Mouse (Mus musculus) telencephalon, adult 2 months (tissue): ENCODE results near the gene Pex12.
"Not testable (repeated sequence)": the region's sequence is repeated elsewhere in the genome, so short reads cannot be mapped to it uniquely, and the experiment has no call there.

Source experiments
- DNase-seq: peaks from one replicate; pipeline ENCODE4 v3.0.0-alpha.2; 2011; ENCODE audit warnings: low read depth, low spot score

The Pex12 gene

DNA sequence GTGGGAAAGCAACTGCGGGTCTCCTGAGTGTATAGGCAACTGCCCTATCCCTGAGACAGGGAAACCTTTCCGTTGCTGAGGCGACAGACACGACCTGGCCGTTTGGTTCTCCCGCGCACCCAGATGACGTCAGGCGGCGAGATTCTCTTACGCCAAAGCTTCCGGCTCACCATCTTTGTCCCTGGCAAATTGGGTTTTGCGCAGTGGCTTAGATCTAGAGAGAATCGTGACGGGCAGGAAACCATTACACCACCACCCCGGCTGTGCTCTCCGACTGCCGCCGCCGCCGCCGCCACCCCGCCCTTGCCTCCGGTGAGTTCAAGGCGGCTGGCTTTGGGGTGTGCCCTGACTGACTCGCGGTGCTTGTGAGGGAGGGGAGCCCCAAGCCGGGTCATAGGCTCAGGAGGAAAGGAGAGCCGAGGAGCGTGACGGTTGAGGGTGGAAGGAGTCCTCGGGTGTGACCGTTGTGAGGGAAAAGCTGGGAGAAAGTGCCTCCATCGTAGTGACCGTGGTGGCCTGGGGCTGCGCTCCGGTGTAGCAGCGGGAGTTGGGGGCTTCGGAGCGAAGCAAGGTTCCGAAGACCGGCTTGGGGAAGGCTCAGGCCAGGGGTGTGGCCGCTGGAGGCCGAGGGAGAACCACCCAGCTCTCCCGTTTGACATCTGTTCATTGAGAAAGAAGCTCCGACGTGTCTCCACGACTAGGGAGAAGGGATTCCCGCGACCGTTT, at the start of gene Pex12:
Gene Pex12 (minus strand): TSS at position 61 of the 726 bp plus-strand sequence.
- DNase-seq: peak; percentile 97

DNA sequence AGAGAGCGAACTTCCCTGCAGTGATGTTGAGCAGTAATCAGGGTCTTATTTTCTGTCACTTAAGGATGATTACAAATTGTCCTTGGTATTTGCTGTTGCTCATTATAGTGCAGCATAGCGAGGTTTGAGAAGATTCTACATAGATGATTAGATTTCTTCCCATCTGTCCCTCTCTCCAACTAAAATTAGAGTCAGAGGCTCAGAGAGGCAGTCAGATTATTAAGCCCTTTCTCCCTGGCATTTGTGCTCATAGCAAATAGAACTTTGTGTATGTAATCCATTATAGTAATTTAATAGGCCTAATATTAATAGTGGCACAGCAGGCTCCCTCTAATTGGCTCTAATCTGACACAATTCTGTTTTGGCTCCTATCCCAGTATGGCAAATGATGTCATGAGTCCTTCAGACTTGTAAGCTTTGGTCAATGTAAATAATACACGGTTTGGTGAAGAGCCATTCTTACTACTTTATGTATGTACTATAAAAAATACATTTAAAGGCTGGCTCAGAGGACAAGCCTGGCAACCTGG, 39.4 kb upstream of the Pex12 start:
- no peak for DNase-seq

GRCm38 (mm10) chr11:83339705-83340104, 37.3 kb upstream of the Pex12 start:
- no peak for DNase-seq

DNA sequence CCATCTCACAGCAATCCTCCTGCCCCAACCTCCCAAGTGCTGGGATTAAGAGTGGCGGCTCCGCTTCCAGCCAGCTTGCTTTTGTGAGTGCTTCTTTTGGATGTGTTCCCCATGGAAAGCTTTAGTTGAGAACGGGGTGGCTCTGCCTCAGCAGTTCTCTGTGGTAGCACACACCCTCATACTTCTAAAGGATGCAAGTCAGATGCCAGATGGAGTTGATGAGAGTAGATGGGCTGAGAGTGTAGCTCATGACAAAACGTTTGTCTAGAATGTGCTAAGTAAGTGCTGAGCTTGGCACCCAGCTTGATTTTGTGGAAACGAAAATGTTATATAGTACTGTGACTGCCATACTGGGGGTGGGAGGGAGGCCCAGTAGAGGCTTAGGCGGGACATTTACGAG, 33.4 kb upstream of the Pex12 start:
- peak; percentile 85 for DNase-seq

GRCm38 (mm10) chr11:83327427-83327826, 25.0 kb upstream of the Pex12 start:
- peak; percentile 54 for DNase-seq

DNA sequence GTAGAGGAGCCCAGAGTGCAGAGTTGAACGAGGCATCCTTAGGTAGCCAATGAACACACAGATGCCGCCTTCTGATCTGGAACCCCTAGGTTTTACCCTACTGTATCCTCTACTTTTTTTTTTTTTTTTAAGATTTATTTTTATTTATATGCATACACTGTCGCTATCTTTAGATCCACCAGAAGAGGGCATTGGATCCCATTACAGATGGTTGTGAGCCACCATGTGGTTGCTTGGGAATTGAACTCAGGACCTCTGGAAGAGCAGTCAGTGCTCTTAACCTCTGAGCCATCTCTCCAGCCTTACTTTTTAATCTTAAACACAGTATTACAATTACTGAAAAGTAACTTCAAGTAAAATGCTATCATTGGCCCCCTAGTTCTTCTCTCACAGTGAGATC, 24.3 kb upstream of the Pex12 start:
- DNase-seq: not testable (repeated sequence)

DNA sequence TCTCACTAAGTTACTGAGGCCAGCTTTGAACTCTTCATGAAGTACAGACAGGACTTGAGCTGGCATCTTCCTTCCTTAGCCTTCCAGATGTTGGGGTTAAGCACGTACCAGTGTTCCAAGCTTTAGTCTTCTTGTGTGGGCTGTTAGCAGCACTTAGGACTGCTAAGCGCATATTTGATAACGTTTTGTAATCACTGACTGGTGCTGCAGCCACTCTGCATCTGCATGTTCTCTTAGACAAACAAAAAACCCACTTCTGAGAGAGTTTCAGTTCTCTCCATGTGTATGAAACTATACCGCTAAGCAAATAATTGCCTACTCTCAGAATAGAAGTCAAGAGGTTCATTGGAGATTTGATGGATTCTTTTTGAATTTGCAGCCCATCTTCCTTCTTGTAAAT, 16.7 kb upstream of the Pex12 start:
- DNase-seq: no peak

GRCm38 (mm10) chr11:83312471-83312870, 10.1 kb upstream of the Pex12 start:
- DNase-seq: peak; percentile 72

- no peak for DNase-seq
Measured at GRCm38 (mm10) chr11:83306700-83307253, 4.4 kb upstream of the Pex12 start.

GRCm38 (mm10) chr11:83304485-83304884, 2.1 kb upstream of the Pex12 start:
- DNase-seq: no peak

DNA sequence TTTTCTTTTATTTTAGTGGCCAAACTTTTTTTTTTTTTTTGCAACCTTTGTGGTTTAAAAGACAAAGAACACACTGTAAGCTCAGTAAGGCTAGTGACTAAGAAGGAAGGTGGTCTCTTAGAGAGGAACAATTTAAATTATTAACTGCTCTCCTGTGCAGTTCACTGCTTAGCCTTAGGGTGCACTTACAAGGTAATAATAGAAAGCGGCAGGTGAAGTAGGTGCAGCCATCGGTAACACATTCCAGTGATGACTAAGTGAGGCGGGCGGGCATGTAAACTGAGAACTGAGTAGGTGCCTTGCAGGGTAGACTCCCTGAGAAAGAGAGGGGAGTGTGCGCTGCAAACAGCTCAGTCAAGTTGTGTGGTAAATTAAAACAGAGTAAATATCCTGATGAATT, 1.4 kb upstream of the Pex12 start:
- DNase-seq: no peak

DNA sequence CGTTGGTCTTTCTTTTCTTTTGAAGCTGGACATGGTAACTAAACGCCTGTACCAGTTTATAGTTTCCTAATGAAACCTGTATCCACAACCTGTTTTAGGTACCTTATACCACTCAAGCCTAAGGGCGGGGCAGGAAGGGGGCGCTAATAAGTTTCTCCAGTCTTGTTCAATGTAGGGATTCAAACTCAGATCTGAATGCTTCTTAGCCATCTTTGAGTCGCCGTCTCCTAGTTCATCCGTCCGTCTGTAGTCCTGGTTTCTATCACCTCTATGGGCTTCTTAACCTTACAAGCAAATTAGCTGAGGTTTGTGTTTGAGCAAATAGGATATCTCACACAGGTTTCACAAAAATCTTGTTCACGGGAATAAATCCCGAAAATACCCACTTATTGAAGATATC, 262 bp downstream of the Pex12 start:
- no peak for DNase-seq

DNA sequence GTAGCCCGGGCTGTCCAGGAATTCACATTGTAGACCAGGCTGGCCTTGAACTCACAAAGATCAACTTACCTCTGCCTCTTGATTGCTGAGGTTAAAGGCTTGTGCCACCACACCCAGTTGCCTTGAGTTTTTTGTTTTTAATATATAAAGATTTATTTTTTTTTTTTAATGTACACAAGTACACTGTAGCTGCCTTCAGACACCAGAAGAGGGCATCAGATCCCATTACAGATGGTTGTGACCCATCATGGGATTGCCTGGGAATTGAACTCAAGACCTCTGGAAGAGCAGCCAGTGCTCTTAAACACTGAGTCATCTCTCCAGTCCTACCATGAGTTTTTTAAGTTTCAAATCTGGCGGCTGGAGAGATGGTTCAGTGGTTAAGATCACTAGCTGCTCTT, 955 bp downstream of the Pex12 start:
- DNase-seq: no peak

- no peak for DNase-seq
Measured at GRCm38 (mm10) chr11:83299724-83300123, 2.7 kb downstream of the Pex12 start.

- DNase-seq: peak; percentile 96
Measured at GRCm38 (mm10) chr11:83298225-83299195, 3.9 kb downstream of the Pex12 start, which contains the start of gene Ap2b1. TSS of gene Ap2b1 (plus strand) at chr11:83299024.

- DNase-seq: no peak
Measured at GRCm38 (mm10) chr11:83297816-83298215, 4.6 kb downstream of the Pex12 start.

- no peak for DNase-seq
Measured at GRCm38 (mm10) chr11:83294133-83294532, 8.3 kb downstream of the Pex12 start.

- DNase-seq: no peak
Measured at GRCm38 (mm10) chr11:83293182-83293581, 9.2 kb downstream of the Pex12 start.

DNA sequence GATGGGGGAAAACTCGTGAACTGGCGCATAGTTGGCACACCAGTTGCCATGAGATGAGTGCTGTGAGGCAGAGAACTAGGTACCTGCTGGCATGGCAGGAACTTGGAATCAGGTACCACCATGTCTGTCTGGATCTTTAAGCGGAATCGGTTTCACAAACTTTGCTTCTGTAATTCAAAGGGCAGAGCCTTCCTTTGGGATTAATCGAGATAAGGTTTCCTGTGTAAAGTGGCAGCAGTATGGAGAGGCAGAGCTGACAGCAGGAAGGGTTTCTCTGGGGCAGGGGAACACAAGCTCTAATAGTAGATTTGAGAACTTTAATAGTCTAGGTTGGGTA, 10.2 kb downstream of the Pex12 start:
- DNase-seq: no peak

DNA sequence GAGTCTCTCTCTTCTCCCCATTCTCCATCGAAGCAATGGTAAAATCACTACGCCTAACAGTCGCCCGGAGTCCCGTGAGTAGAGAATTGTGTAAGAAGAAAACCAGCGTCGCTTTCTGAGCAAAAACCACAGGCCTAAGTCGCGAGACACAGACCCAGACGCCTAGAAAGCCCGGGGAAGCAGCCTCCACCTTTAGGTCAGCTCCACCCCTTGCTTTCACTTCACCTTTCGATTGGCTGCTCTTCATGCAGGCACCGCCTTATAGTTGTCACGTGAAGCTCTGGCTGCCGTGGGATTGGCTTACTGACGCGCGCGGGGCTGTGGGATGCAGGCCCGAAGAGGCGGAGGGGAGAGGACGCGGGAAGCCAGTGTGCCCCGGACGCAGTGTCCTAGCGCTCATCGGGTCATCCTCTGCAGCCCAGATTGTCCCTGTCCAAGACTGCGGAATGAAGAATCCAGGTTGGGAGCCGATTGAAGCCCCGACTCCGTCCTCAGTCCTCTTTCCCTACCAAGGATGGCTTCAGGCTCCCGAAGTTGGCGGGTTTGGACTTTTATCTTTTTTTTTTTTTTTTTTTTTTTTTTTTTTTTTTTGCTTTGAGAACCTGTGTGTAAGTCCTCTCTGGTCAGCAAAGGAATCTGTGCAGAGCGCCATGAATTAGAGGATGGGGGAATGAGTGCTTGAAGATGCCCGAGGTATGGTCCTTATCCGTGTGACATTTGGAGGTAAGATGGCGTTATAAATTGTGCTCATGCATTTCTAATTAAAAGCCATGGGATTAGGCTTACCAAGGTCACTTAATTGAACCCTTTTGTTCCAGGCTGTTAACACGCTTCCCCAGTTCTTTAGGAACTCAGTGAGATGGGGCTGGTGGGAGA, 10.8 kb downstream of the Pex12 start:
- DNase-seq: peak; percentile 96

DNA sequence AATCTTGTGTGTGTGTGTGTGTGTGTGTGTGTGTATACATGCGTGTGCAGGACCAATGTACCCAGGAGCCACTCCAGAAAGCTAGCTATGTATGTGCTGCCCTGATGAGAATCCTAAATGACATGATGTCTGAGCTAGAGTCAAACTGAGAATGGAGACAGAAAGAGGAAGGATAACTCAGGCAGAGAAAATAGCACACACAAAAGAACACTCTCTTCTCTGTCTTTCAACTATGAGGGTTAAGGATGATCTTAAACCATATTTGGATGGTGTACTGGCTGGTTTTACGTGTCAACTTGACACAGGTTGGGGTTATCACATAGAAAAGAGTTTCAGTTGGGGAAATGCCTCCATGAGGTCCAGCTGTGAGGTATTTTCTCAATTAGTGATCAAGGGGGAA, 12.8 kb downstream of the Pex12 start:
- DNase-seq: no peak
